Mouse (Mus musculus) thymus, adult 2 months (tissue): Measurements from ENCODE around the gene Tti1.

Experiments used
- CTCF ChIP-seq: fragments of 200-500 bp; IDR thresholded peaks from 2 replicates; pipeline ENCODE4 v1.5.1; 2012; ENCODE audit warnings: mild to moderate bottlenecking, control low read depth, low read length, moderate library complexity, borderline replicate concordance; ENCODE audit not compliant: control insufficient read depth, poor library complexity, insufficient read depth; ENCODE audit errors: extremely low read depth
- POLR2A ChIP-seq: fragments of 200-500 bp; IDR thresholded peaks from 2 replicates; pipeline ENCODE4 v1.6.1; 2012; ENCODE audit warnings: mild to moderate bottlenecking, low read length, control low read depth, moderate library complexity; ENCODE audit not compliant: control insufficient read depth, poor library complexity, insufficient read depth; ENCODE audit errors: extremely low read depth

- TF ChIP-seq CTCF = no peak
- TF ChIP-seq POLR2A = no peak
These were observed 42.8 kb upstream of the Tti1 start for GRCm38 (mm10) chr2:158070885-158071632.
